Mouse (Mus musculus) embryonic facial prominence, embryonic 13.5 days (tissue): ENCODE results near the gene Arhgap15. TPM values are rescaled to one million over a fixed set of nuclear protein-coding genes. Genes with fewer than 3 reads are reported as not detected.

ENCODE experiments used
- ATAC-seq: fragments of 200-750 bp; cut with Nextera tagmentation; 2 replicates; pipeline ENCODE4 v1.8.0; 2017; ENCODE audit warnings: low read depth; ENCODE audit not compliant: insufficient number of reproducible peaks, insufficient read depth, low FRiP score, low TSS enrichment
- H3K27ac ChIP-seq: fragments of 300-500 bp; sonication (generic); 2 replicates; pipeline ENCODE4 v1.5.1; 2015; ENCODE audit warnings: moderate library complexity, mild to moderate bottlenecking, inconsistent platforms
- H3K27me3 ChIP-seq: fragments of 300-500 bp; sonication (generic); 2 replicates; pipeline ENCODE4 v1.6.1; 2015; ENCODE audit warnings: mild to moderate bottlenecking, inconsistent platforms
- H3K36me3 ChIP-seq: fragments of 300-500 bp; sonication (generic); 2 replicates; pipeline ENCODE4 v1.6.1; 2015; ENCODE audit warnings: mild to moderate bottlenecking, inconsistent platforms
- H3K4me1 ChIP-seq: fragments of 300-500 bp; sonication (generic); 2 replicates; pipeline ENCODE4 v1.6.1; 2015; ENCODE audit warnings: inconsistent platforms
- H3K4me2 ChIP-seq: fragments of 300-500 bp; sonication (generic); 2 replicates; pipeline ENCODE4 v1.6.1; 2015; ENCODE audit warnings: moderate library complexity, mild to moderate bottlenecking, inconsistent platforms
- H3K4me3 ChIP-seq: fragments of 300-500 bp; sonication (generic); 2 replicates; pipeline ENCODE4 v1.5.1; 2015; ENCODE audit warnings: mild to moderate bottlenecking, inconsistent platforms
- H3K9ac ChIP-seq: fragments of 300-500 bp; sonication (generic); 2 replicates; pipeline ENCODE4 v1.6.1; 2015; ENCODE audit warnings: mild to moderate bottlenecking, inconsistent platforms
- H3K9me3 ChIP-seq: fragments of 300-500 bp; sonication (generic); 2 replicates; pipeline ENCODE4 v1.6.1; 2016; ENCODE audit warnings: inconsistent platforms
- WGBS: fragments of 180-500 bp; shearing (Covaris S2); methylation state at CpG from one replicate; pipeline ENCODE4 v1.1.7; 2015; ENCODE audit warnings: mixed read lengths; 5-methylcytosine and 5-hydroxymethylcytosine counted together
- polyA plus RNA-seq: library from polyadenylated mRNA; unstranded; fragments of >200 nt; fragmentation: Nextera tagmentation; extraction: Ambion mirVana; gene quantifications from 2 replicates; pipeline ENCODE4 v1.2.1, GENCODE M21; 2015

Gene Arhgap15
- polyA plus RNA-seq, 1 experiment from 2014 or later = 1.6 TPM

- Histone ChIP-seq H3K4me2 (no peak overlapping the region), H3K9me3 (no peaks in the 10 kb centered on the region), H3K9ac (no peak overlapping the region), H3K4me3 (no peak overlapping the region), H3K27me3 (no peaks in the 10 kb centered on the region), H3K27ac (no peak overlapping the region), H3K36me3 (no peaks in the 10 kb centered on the region), H3K4me1 (peaks cover 8% of the 10 kb centered on the region)
- WGBS = 54% methylated on average over 2 of the region's 2 CpGs
- no peak for ATAC-seq
Observed at GRCm38 (mm10) chr2:44221686-44222085, 473.1 kb downstream of the Arhgap15 start.

GRCm38 (mm10) chr2:44222176-44222753, 473.6 kb downstream of the Arhgap15 start:
- WGBS = 10% methylated on average over 6 of the region's 6 CpGs
- ATAC-seq = no peak

GRCm38 (mm10) chr2:44234856-44235255, 486.2 kb downstream of the Arhgap15 start:
- no peak overlapping the region for H3K27ac ChIP-seq
- H3K4me1 ChIP-seq = no peaks in the 10 kb centered on the region
- no peaks in the 10 kb centered on the region for H3K36me3 ChIP-seq
- H3K4me3 ChIP-seq = no peak overlapping the region
- H3K9ac ChIP-seq = no peak overlapping the region
- 28% methylated on average over 1 of the region's 1 CpGs for WGBS
- no peak for ATAC-seq
- no peak overlapping the region for H3K4me2 ChIP-seq
- H3K9me3 ChIP-seq = no peaks in the 10 kb centered on the region
- H3K27me3 ChIP-seq = no peaks in the 10 kb centered on the region

More at GRCm38 (mm10) chr2:44222176-44222753, 473.6 kb downstream of the Arhgap15 start:
- no peak overlapping the region for H3K4me2 ChIP-seq
- no peaks in the 10 kb centered on the region for H3K27me3 ChIP-seq
- no peak overlapping the region for H3K9ac ChIP-seq
- H3K27ac ChIP-seq = no peak overlapping the region
- H3K9me3 ChIP-seq = no peaks in the 10 kb centered on the region
- peaks cover 8% of the 10 kb centered on the region for H3K4me1 ChIP-seq
- H3K36me3 ChIP-seq = no peaks in the 10 kb centered on the region
- no peak overlapping the region for H3K4me3 ChIP-seq

- Histone ChIP-seq H3K9me3 (no peaks in the 10 kb centered on the region), H3K4me3 (no peak overlapping the region), H3K4me2 (no peak overlapping the region), H3K27ac (no peak overlapping the region), H3K27me3 (no peaks in the 10 kb centered on the region), H3K4me1 (no peaks in the 10 kb centered on the region), H3K9ac (no peak overlapping the region), H3K36me3 (no peaks in the 10 kb centered on the region)
- no peak for ATAC-seq
- WGBS = 69% methylated on average over 7 of the region's 7 CpGs
Observed at GRCm38 (mm10) chr2:44241657-44242454, 493.2 kb downstream of the Arhgap15 start.

GRCm38 (mm10) chr2:44242628-44243255, 494.1 kb downstream of the Arhgap15 start:
- H3K4me3 ChIP-seq = no peak overlapping the region
- H3K4me2 ChIP-seq = no peak overlapping the region
- no peak overlapping the region for H3K27ac ChIP-seq
- H3K4me1 ChIP-seq = no peaks in the 10 kb centered on the region
- ATAC-seq = no peak
- no peaks in the 10 kb centered on the region for H3K27me3 ChIP-seq
- no peak overlapping the region for H3K9ac ChIP-seq
- H3K36me3 ChIP-seq = no peaks in the 10 kb centered on the region
- WGBS = 76% methylated on average over 15 of the region's 15 CpGs
- no peaks in the 10 kb centered on the region for H3K9me3 ChIP-seq

GRCm38 (mm10) chr2:44255343-44255742, 506.7 kb downstream of the Arhgap15 start:
- Histone ChIP-seq H3K4me1 (no peaks in the 10 kb centered on the region), H3K27me3 (no peaks in the 10 kb centered on the region), H3K9me3 (no peaks in the 10 kb centered on the region), H3K4me2 (no peak overlapping the region), H3K36me3 (no peaks in the 10 kb centered on the region), H3K4me3 (no peak overlapping the region), H3K27ac (no peak overlapping the region), H3K9ac (no peak overlapping the region)
- 81% methylated on average over 4 of the region's 4 CpGs for WGBS
- no peak for ATAC-seq

- H3K4me2 ChIP-seq = no peak overlapping the region
- H3K36me3 ChIP-seq = no peaks in the 10 kb centered on the region
- H3K4me1 ChIP-seq = no peaks in the 10 kb centered on the region
- H3K27ac ChIP-seq = no peak overlapping the region
- no peaks in the 10 kb centered on the region for H3K9me3 ChIP-seq
- no peak overlapping the region for H3K4me3 ChIP-seq
- no peaks in the 10 kb centered on the region for H3K27me3 ChIP-seq
- H3K9ac ChIP-seq = no peak overlapping the region
- no peak for ATAC-seq
- WGBS = 59% methylated on average over 2 of the region's 2 CpGs
Observed at GRCm38 (mm10) chr2:44257946-44258345, 509.3 kb downstream of the Arhgap15 start.

- peaks cover 15% of the 10 kb centered on the region for H3K4me1 ChIP-seq
- peak overlapping the region; percentile 33 for H3K4me2 ChIP-seq
- no peak overlapping the region for H3K4me3 ChIP-seq
- H3K9me3 ChIP-seq = no peaks in the 10 kb centered on the region
- no peaks in the 10 kb centered on the region for H3K27me3 ChIP-seq
- no peak overlapping the region for H3K9ac ChIP-seq
- H3K36me3 ChIP-seq = no peaks in the 10 kb centered on the region
- H3K27ac ChIP-seq = peak overlapping the region; percentile 72
- ATAC-seq = no peak
- 27% methylated on average over 17 of the region's 17 CpGs for WGBS
Observed at GRCm38 (mm10) chr2:44271455-44272346, 523.1 kb downstream of the Arhgap15 start.

- H3K4me2 ChIP-seq = peak overlapping the region; percentile 33
- ATAC-seq = no peak
Observed at GRCm38 (mm10) chr2:44272606-44273005, 524.0 kb downstream of the Arhgap15 start.

GRCm38 (mm10) chr2:44274425-44274824, 525.8 kb downstream of the Arhgap15 start:
- H3K4me1 ChIP-seq = peaks cover 15% of the 10 kb centered on the region
- no peaks in the 10 kb centered on the region for H3K36me3 ChIP-seq
- no peak overlapping the region for H3K27ac ChIP-seq
- H3K4me2 ChIP-seq = no peak overlapping the region
- H3K27me3 ChIP-seq = no peaks in the 10 kb centered on the region
- H3K4me3 ChIP-seq = no peak overlapping the region
- H3K9me3 ChIP-seq = no peaks in the 10 kb centered on the region
- H3K9ac ChIP-seq = no peak overlapping the region
- WGBS = 92% methylated on average over 3 of the region's 3 CpGs
- ATAC-seq = no peak

More at GRCm38 (mm10) chr2:44272606-44273005, 524.0 kb downstream of the Arhgap15 start:
- Histone ChIP-seq H3K4me1 (peaks cover 15% of the 10 kb centered on the region), H3K4me3 (no peak overlapping the region), H3K27me3 (no peaks in the 10 kb centered on the region), H3K27ac (no peak overlapping the region), H3K9me3 (no peaks in the 10 kb centered on the region), H3K36me3 (no peaks in the 10 kb centered on the region), H3K9ac (no peak overlapping the region)
- 53% methylated on average over 13 of the region's 13 CpGs for WGBS

- no peak overlapping the region for H3K9ac ChIP-seq
- no peak for ATAC-seq
- H3K27ac ChIP-seq = no peak overlapping the region
- WGBS = 86% methylated on average over 4 of the region's 4 CpGs
- H3K27me3 ChIP-seq = no peaks in the 10 kb centered on the region
- H3K36me3 ChIP-seq = no peaks in the 10 kb centered on the region
- H3K4me3 ChIP-seq = no peak overlapping the region
- H3K4me1 ChIP-seq = no peaks in the 10 kb centered on the region
- no peak overlapping the region for H3K4me2 ChIP-seq
- H3K9me3 ChIP-seq = no peaks in the 10 kb centered on the region
Observed at GRCm38 (mm10) chr2:44286181-44286719, 537.6 kb downstream of the Arhgap15 start.
